In genomic region chr7:66960246-66961033, GRCm38 (mm10) we compare ENCODE assay signal across 25 mouse cellular contexts.
DNase-seq lines count a peak whose midpoint lies in the region; ATAC-seq and TF ChIP-seq lines count a peak whose summit lies in the region.
"Had no signal": no experiment of that assay in that cellular context is flagged by ENCODE, and none has a peak within 500 bp of the region (broad histone marks: within the 10 kb centered on the region; RNA-seq: fewer than 3 reads in every experiment).

No protein-coding gene starts in this region.

- H3K4me3 ChIP-seq in heart, embryonic 12.5 days, result no peak overlapping the region
- H3K4me3 ChIP-seq in kidney, adult 2 months (ENCODE audit: insufficient read depth, low read depth, low read length), result no peak overlapping the region
- H3K4me3 ChIP-seq: embryonic facial prominence, embryonic 10.5 days; forebrain, embryonic 15.5 days; heart, embryonic 15.5 days; limb, embryonic 15.5 days; lung, embryonic 15.5 days; neural tube, embryonic 12.5 days had no signal

- no peaks in the 10 kb centered on the region for H3K36me3 ChIP-seq in heart, embryonic 12.5 days
- H3K36me3 ChIP-seq in kidney, adult 2 months (ENCODE audit: control insufficient read depth, insufficient read depth, low read length), result no peaks in the 10 kb centered on the region
- H3K36me3 ChIP-seq: embryonic facial prominence, embryonic 10.5 days; forebrain, embryonic 15.5 days; heart, embryonic 15.5 days; limb, embryonic 15.5 days; lung, embryonic 15.5 days; neural tube, embryonic 12.5 days had no signal

- no peak overlapping the region for H3K9ac ChIP-seq in heart, embryonic 12.5 days
- H3K9ac ChIP-seq: forebrain, embryonic 15.5 days; heart, embryonic 15.5 days; limb, embryonic 15.5 days; liver, embryonic 14.5 days; lung, embryonic 15.5 days; neural tube, embryonic 12.5 days had no signal

- peaks cover 33% of the 10 kb centered on the region for H3K4me1 ChIP-seq in heart, embryonic 12.5 days (replicated peaks)
- H3K4me1 ChIP-seq in kidney, adult 2 months (ENCODE audit: control insufficient read depth, insufficient read depth, low read length), result no peaks in the 10 kb centered on the region
- H3K4me1 ChIP-seq: forebrain, embryonic 15.5 days; neural tube, embryonic 12.5 days had no signal

- H3K4me2 ChIP-seq in heart, embryonic 12.5 days, result no peak overlapping the region
- H3K4me2 ChIP-seq: forebrain, embryonic 15.5 days; heart, embryonic 15.5 days; limb, embryonic 15.5 days; lung, embryonic 15.5 days; neural tube, embryonic 12.5 days had no signal

- no peaks in the 10 kb centered on the region for H3K27me3 ChIP-seq in heart, embryonic 12.5 days (replicated peaks)
- H3K27me3 ChIP-seq in kidney, adult 2 months (replicated peaks; ENCODE audit: control insufficient read depth, insufficient read depth, low read length), result no peaks in the 10 kb centered on the region
- H3K27me3 ChIP-seq: forebrain, embryonic 15.5 days; heart, embryonic 15.5 days; limb, embryonic 15.5 days; lung, embryonic 15.5 days; neural tube, embryonic 12.5 days had no signal

- no peak for TF ChIP-seq CTCF in kidney, adult 2 months (conservative IDR thresholded peaks at IDR 0.05; ENCODE audit: insufficient read depth, insufficient read length, low read depth, low read length)

- intact Hi-C loops in heart, postnatal 14 days (cut with DNase I), result no loop called here

- no peak for ATAC-seq in heart, embryonic 12.5 days (ENCODE audit: insufficient number of reproducible peaks, low FRiP score)
- ATAC-seq in granulocyte monocyte progenitor cell, adult 5-6 weeks (replicated peaks; ENCODE audit: poor library complexity, severe bottlenecking), result no peak
- ATAC-seq: activated CD4-positive, CD25-positive, alpha-beta regulatory T cell, adult 4 months; forebrain, embryonic 15.5 days; hindbrain, postnatal 0 days; intestine, embryonic 16.5 days had no signal

- no peak overlapping the region for H3K27ac ChIP-seq in heart, embryonic 12.5 days (ENCODE audit: poor library complexity, severe bottlenecking)
- H3K27ac ChIP-seq in kidney, adult 2 months (ENCODE audit: insufficient read depth, low read depth, low read length), result no peak overlapping the region
- H3K27ac ChIP-seq: forebrain, embryonic 15.5 days; heart, embryonic 15.5 days; hindbrain, postnatal 0 days; limb, embryonic 15.5 days; liver, embryonic 14.5 days; lung, embryonic 15.5 days; neural tube, embryonic 12.5 days; stomach, postnatal 0 days had no signal

- no peaks in the 10 kb centered on the region for H3K9me3 ChIP-seq in heart, embryonic 12.5 days (replicated peaks)
- H3K9me3 ChIP-seq: embryonic facial prominence, embryonic 10.5 days; forebrain, embryonic 15.5 days; heart, embryonic 15.5 days; limb, embryonic 15.5 days; lung, embryonic 15.5 days; neural tube, embryonic 12.5 days had no signal

- no peak for TF ChIP-seq POLR2A in kidney, adult 2 months (IDR thresholded peaks at IDR 0.05; ENCODE audit: low read depth, low read length)

- DNase-seq in heart, postnatal 14 days, result peak; percentile 32 to 42
- DNase-seq in kidney, postnatal 10 days, result peak; percentile 19
- DNase-seq in kidney, adult 2 months, result no peak
- peak; percentile 35 for DNase-seq in thymus, postnatal 14 days
- no peak for DNase-seq in thymus, postnatal 4 days
- DNase-seq: adrenal gland, adult 8-10 months; cerebellum, adult 11-12 months; cerebellum, postnatal 10 days; gastrocnemius, postnatal 14 days; left cerebral cortex, postnatal 4 days; midbrain, embryonic 14.5 days; right cerebral cortex, postnatal 14 days had no signal

- WGBS in heart, embryonic 12.5 days, result 63% methylated on average over 8 of the region's 8 CpGs
- WGBS in kidney, adult 2 months, result 54% methylated on average over 8 of the region's 8 CpGs

Comparison
In these comparisons a context has a peak if more than half of its experiments do, and no peak if none do; other contexts are left out.
1. DNase-seq: peak in heart, postnatal 14 days (2 of 2), kidney, postnatal 10 days (single experiment) and thymus, postnatal 14 days (single experiment); none in kidney, adult 2 months (single experiment) and thymus, postnatal 4 days (single experiment).